In the genomic region with DNA sequence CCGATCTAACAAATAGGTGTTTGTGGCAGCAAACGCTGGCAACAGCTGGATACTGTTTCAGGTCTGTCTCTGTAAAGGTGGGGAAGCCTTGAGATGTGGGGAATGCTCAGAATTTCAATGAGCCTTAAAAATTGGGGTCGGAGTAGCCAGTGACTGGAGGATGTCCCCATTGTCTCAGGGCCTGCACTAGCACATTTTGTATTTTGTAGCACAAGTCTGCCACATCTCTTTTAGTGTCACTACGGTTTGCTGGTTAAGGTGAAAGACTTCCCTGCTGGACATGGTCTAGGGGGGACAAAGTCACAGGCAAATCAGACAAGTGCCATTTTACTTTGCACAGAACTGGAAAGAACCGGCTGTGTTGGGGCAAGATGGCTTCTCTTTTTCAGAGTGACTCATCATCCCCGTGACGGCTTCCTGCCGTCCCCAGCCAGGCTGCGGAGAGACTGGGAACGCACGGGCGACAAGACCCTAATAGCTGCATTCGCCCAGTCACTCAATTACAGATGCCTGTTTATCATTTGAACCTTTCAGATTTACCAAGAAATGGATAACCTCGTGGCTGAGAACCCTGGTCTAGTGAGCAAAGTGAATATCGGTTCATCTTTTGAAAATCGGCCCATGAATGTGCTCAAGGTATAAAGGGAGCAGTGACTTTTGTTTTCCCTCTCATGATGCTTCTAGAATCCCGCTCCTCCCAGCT, we compare ENCODE assay signal across 8 mouse cellular contexts. TPM values are rescaled to one million over a fixed set of nuclear protein-coding genes. Genes with fewer than 3 reads are reported as not detected.
DNase-seq lines count a peak whose midpoint lies in the region; ATAC-seq lines count a peak whose summit lies in the region.

No protein-coding gene starts in this region.

- peak overlapping the region; percentile 95 for H3K27ac ChIP-seq in hindbrain, embryonic 11.5 days (ENCODE audit: low read depth, low read length)
- peak overlapping the region; percentile 76 for H3K27ac ChIP-seq in lung, embryonic 16.5 days (ENCODE audit: low read length)
- peak overlapping the region; percentile 91 for H3K27ac ChIP-seq in neural tube, embryonic 15.5 days (replicated peaks)

- peak overlapping the region; percentile 46; the same call in 1 of the 2 replicates for H3K9ac ChIP-seq in hindbrain, embryonic 11.5 days (ENCODE audit: low read depth, low read length)
- H3K9ac ChIP-seq in lung, embryonic 16.5 days (ENCODE audit: low read length) = peak overlapping the region; percentile 17
- peak overlapping the region; percentile 38 for H3K9ac ChIP-seq in neural tube, embryonic 15.5 days (replicated peaks)

- H3K36me3 ChIP-seq in hindbrain, embryonic 11.5 days (ENCODE audit: control insufficient read depth, insufficient read depth, low read length) = no peaks in the 10 kb centered on the region
- H3K36me3 ChIP-seq in lung, embryonic 16.5 days (ENCODE audit: control insufficient read depth, insufficient read depth, low read length) = no peaks in the 10 kb centered on the region
- H3K36me3 ChIP-seq in neural tube, embryonic 15.5 days = no peaks in the 10 kb centered on the region

- no peaks in the 10 kb centered on the region for H3K27me3 ChIP-seq in hindbrain, embryonic 11.5 days (ENCODE audit: control insufficient read depth, insufficient read depth, low read length)
- H3K27me3 ChIP-seq in lung, embryonic 16.5 days (ENCODE audit: control insufficient read depth, insufficient read depth, low read depth, low read length) = no peaks in the 10 kb centered on the region
- H3K27me3 ChIP-seq in neural tube, embryonic 15.5 days (replicated peaks) = no peaks in the 10 kb centered on the region

- peak overlapping the region; percentile 16; the same call in 1 of the 2 replicates for H3K4me3 ChIP-seq in hindbrain, embryonic 11.5 days (ENCODE audit: low read depth, low read length)
- peak overlapping the region; percentile 28 for H3K4me3 ChIP-seq in lung, embryonic 16.5 days (ENCODE audit: low read length)
- H3K4me3 ChIP-seq in neural tube, embryonic 15.5 days (replicated peaks) = peak overlapping the region; percentile 25

- H3K4me1 ChIP-seq in hindbrain, embryonic 11.5 days (replicated peaks; ENCODE audit: control insufficient read depth, insufficient read depth, low read length) = peaks cover 5% of the 10 kb centered on the region
- H3K4me1 ChIP-seq in lung, embryonic 16.5 days (replicated peaks; ENCODE audit: control insufficient read depth, insufficient read depth, low read length) = peaks cover 37% of the 10 kb centered on the region
- peaks cover 45% of the 10 kb centered on the region for H3K4me1 ChIP-seq in neural tube, embryonic 15.5 days

- peak overlapping the region; percentile 40 for H3K4me2 ChIP-seq in hindbrain, embryonic 11.5 days (replicated peaks; ENCODE audit: low read depth, low read length)
- peak overlapping the region; percentile 59 for H3K4me2 ChIP-seq in lung, embryonic 16.5 days (ENCODE audit: low read depth, low read length)
- H3K4me2 ChIP-seq in neural tube, embryonic 15.5 days = peak overlapping the region; percentile 56

- H3K9me3 ChIP-seq in hindbrain, embryonic 11.5 days (ENCODE audit: control insufficient read depth, low read length) = no peaks in the 10 kb centered on the region
- no peaks in the 10 kb centered on the region for H3K9me3 ChIP-seq in lung, embryonic 16.5 days (ENCODE audit: control insufficient read depth, low read length)
- no peaks in the 10 kb centered on the region for H3K9me3 ChIP-seq in neural tube, embryonic 15.5 days (replicated peaks)

- peak; percentile 55 for DNase-seq in kidney, postnatal 10 days
- DNase-seq in kidney, adult 9 months = no peak
- DNase-seq in Muller cell, postnatal 12 days (ENCODE audit: inconsistent ontology term) = peak; percentile 43
- peak; percentile 79 for DNase-seq in embryo, embryonic 10 days (ENCODE audit: low spot score)
- DNase-seq in hindbrain, embryonic 11.5 days (ENCODE audit: low spot score) = peak; percentile 74
- no peak for DNase-seq in ovary, postnatal 10 days (ENCODE audit: low spot score)

- 8% methylated on average over 17 of the region's 17 CpGs for WGBS in hindbrain, embryonic 11.5 days
- WGBS in lung, embryonic 16.5 days = 16% methylated on average over 17 of the region's 17 CpGs
- WGBS in neural tube, embryonic 15.5 days = 7% methylated on average over 17 of the region's 17 CpGs

- ATAC-seq in hindbrain, embryonic 11.5 days (ENCODE audit: low FRiP score) = peak; percentile 64; the same call in 1 of the 2 replicates
- peak; percentile 32; the same call in 1 of the 2 replicates for ATAC-seq in lung, embryonic 16.5 days (ENCODE audit: low read depth)
- peak; percentile 71 for ATAC-seq in neural tube, embryonic 15.5 days (ENCODE audit: low FRiP score)

RNA-seq across cellular contexts. Expression of a gene that starts 5.3 kb away (rescaled TPM):
- polyA plus RNA-seq in hindbrain, embryonic 11.5 days (2014; fragmentation: Nextera tagmentation; extraction: Ambion mirVana) = 6.8 and 9.4 TPM in 2 replicates
- 5.2 and 6.0 TPM in 2 replicates for polyA plus RNA-seq in lung, embryonic 16.5 days (2015; fragmentation: Nextera tagmentation; extraction: Ambion mirVana)
- polyA plus RNA-seq in neural tube, embryonic 15.5 days (2015; fragmentation: Nextera tagmentation; extraction: Ambion mirVana) = 11.3 and 20.3 TPM in 2 replicates

RNA-seq across cellular contexts. Expression of a gene that starts 21.4 kb away (rescaled TPM):
- polyA plus RNA-seq in hindbrain, embryonic 11.5 days (2014; fragmentation: Nextera tagmentation; extraction: Ambion mirVana) = 3.5 and 3.9 TPM in 2 replicates
- 0.08 TPM in 2 replicates for polyA plus RNA-seq in lung, embryonic 16.5 days (2015; fragmentation: Nextera tagmentation; extraction: Ambion mirVana)
- 0.54 and 0.75 TPM in 2 replicates for polyA plus RNA-seq in neural tube, embryonic 15.5 days (2015; fragmentation: Nextera tagmentation; extraction: Ambion mirVana)

RNA-seq across cellular contexts. Expression of a gene that starts 37.1 kb away (rescaled TPM):
- polyA plus RNA-seq in hindbrain, embryonic 11.5 days (2014; fragmentation: Nextera tagmentation; extraction: Ambion mirVana) = 0.36 and 0.37 TPM in 2 replicates
- 0.19 TPM in 1 of 2 replicates, not detected in the other for polyA plus RNA-seq in lung, embryonic 16.5 days (2015; fragmentation: Nextera tagmentation; extraction: Ambion mirVana)
- polyA plus RNA-seq in neural tube, embryonic 15.5 days (2015; fragmentation: Nextera tagmentation; extraction: Ambion mirVana) = not detected in 2 replicates

RNA-seq across cellular contexts. Expression of a gene that starts 37.1 kb away (rescaled TPM):
- 47.9 and 51.6 TPM in 2 replicates for polyA plus RNA-seq in hindbrain, embryonic 11.5 days (2014; fragmentation: Nextera tagmentation; extraction: Ambion mirVana)
- polyA plus RNA-seq in lung, embryonic 16.5 days (2015; fragmentation: Nextera tagmentation; extraction: Ambion mirVana) = 33.9 and 38.5 TPM in 2 replicates
- polyA plus RNA-seq in neural tube, embryonic 15.5 days (2015; fragmentation: Nextera tagmentation; extraction: Ambion mirVana) = 21.1 and 29.6 TPM in 2 replicates

Comparison
In these comparisons a context has a peak if more than half of its experiments do, and no peak if none do; other contexts are left out.
1. DNase-seq: peak in kidney, postnatal 10 days (single experiment), Muller cell, postnatal 12 days (single experiment), embryo, embryonic 10 days (single experiment) and hindbrain, embryonic 11.5 days (single experiment); none in kidney, adult 9 months (single experiment) and ovary, postnatal 10 days (single experiment).
2. Peak in every context shown above with its lines, with median percentiles within 50 percentile points of each other: ATAC-seq, H3K27ac ChIP-seq, H3K4me2 ChIP-seq, H3K4me3 ChIP-seq and H3K9ac ChIP-seq.